Mouse (Mus musculus) lung, postnatal 0 days (tissue): Measurements from ENCODE around the gene Orc5.
"Not testable (repeated sequence)": the region's sequence is repeated elsewhere in the genome, so short reads cannot be mapped to it uniquely, and the experiment has no call there.

ENCODE experiments used
- CTCF ChIP-seq: IDR thresholded peaks from 2 replicates; pipeline ENCODE4 v1.5.1; 2016; ENCODE audit warnings: antibody characterized with exemption, mild to moderate bottlenecking
- EP300 ChIP-seq: IDR thresholded peaks from 2 replicates; pipeline ENCODE4 v1.6.1; 2016; ENCODE audit warnings: antibody characterized with exemption, mild to moderate bottlenecking, control low read depth

DNA sequence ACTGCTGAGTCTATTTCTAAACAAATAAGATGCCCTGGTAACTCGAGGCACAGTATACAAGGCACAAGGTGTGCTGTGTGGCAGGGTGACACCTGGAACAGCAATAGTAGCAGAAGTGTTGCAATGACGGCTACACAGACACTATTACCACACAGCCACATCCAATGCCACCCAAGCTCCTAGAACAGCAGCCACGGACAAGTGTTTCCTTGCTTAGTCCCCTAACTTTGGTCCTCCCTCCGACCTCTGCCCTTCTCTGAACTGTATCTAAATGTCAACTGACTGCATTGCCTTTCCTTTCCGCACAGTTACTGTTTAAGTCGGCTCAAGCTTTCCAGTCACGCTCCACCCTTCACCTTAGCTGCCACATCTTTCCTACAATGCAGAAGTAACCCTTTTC lies 36.0 kb downstream of the Orc5 start:
- not testable (repeated sequence) for TF ChIP-seq CTCF, EP300
